Mouse (Mus musculus) cerebellum, adult 8-10 months (tissue): ENCODE measurements around the gene Adamts8.

Experiments
- DNase-seq: peaks from one replicate; pipeline ENCODE4 v3.0.0; 2022

The Adamts8 gene

DNA sequence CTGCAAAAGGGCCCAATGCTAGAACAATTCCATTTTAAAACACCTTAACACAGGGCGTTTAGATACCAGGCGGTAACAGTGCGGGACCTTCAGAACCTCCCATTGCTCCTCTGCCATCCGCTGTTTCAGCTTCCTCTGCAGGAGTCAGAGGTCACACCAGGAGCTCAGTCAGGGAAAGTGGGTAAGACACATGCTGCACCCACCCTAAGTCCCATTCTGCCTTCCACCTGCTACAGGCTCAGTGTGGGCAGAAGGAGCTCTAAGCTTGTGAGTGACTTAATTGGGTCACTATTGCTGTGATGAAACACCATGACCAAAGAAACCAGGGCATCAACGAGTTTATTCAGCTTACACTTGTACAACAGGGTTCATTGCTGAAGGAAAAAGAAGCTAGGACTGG lies 50.7 kb downstream of the Adamts8 start:
- DNase-seq, result no peak

DNA sequence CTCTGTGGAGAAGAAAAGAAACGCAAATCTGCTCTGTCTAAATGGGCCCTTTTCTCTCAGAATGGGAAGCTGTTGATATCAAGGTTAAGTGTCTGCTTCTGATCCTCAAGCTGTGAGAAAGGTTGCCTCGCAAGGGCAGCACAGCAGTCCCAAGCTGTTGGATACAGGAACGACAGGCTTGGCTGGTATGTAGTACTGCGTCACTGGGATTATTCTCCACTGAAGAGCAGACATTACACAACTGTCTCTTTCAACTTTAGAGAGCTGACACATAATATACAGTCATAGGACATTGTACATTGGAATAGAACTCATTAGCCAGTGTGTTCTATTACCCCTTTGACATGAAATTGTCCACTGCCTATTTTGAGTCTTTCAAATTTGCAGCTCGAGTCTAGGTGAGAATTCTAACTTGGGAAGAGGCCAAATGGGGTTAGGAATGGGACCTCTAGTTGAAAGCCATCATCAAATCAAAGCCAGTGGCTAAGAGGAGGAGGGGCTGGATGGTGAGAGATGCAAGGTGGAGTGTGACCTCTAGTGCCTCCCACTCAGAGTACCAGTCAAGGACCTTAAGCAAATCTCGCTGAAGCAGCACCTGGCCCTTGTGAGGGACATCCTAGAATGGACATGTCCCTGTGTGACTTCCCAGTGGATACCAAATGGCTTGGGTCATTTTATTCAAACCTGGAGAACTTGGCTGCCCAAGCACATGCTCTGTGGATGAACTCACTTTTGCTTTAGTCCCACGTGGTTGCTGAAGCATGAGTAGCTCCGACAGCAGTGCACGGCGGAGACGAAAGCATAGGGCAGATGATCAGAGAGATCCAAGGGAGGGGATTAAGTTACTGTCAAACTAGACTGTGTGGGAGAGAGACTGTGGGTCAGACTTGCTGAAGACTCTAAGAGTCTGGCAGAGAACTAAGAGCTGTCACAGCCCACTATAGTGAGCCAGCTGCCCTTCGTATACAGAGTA lies 54.5 kb downstream of the Adamts8 start:
- no peak for DNase-seq

DNA sequence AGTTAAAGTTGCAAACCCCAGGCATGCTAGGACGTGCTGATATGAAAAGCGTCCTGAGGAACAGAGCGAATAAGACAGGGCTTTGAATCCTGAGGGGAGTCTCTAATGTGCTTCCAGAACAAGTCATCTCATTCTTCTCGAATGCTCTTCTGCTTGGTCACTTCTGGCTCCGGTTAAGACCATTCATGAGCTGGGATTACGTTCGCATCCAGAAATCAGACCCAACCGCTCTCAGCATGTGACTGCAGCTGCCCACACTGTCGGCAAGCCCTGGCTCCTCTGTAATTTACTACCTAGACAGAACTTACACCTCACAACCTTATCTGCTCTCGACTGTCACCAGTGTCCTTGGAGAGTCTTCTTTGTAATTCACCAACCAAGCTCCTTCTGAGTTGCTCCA lies 58.3 kb downstream of the Adamts8 start:
- DNase-seq, result no peak

DNA sequence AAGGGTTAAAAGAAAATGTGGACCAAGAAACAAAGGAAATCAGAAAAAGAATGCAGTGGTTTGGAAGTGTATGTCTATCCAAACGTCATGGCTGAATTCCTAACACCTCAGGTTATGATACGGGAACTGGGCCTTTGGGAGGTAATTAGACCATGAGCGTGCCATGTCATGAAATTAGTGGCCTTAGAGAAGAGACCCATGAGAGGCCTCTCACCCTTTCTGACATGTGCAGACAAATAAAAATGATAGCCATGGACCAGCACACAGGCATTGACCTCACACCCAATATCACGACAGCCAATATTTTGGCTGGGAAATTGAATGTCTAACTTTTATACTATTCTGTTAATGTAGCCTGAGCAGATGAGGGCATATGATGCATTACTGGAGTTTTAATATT lies 60.2 kb downstream of the Adamts8 start:
- no peak for DNase-seq

DNA sequence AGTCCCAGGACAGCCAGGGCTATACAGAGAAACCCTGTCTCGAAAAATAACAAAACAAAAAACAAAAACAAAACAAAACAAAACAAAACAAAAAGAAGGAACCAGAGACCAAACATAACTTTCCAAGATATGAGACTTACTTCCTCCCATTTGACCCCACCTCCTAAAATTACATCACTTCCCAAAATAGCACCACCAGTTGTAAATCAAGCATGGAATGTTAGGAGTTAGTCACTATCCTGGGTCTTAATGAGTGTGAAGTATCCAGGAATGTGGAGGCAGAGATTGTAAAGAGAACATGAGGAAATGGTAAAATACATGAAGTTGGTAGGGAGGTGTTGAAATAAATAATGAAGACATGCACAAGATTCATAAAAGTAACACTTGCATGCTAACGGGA lies 67.0 kb downstream of the Adamts8 start:
- no peak for DNase-seq

DNA sequence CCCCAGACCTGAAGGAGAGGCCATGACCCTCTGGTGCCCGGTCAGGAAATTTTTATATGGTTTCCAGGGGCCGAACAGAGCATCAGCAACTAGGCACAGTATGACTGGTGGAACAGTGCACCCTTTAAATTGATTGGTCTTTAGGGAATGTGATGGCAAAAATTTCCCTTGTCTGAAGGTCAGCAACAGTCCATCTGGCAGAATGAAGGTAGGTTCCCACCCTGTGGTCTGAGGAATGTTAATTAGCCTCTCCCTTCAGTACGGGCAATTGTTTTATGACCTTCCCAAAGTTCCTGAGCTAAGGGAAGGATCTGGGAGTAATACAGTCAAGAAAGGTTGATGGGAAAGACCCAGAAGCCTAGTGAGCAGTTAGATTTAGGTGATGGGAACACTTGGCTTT lies 67.7 kb downstream of the Adamts8 start:
- no peak for DNase-seq

DNA sequence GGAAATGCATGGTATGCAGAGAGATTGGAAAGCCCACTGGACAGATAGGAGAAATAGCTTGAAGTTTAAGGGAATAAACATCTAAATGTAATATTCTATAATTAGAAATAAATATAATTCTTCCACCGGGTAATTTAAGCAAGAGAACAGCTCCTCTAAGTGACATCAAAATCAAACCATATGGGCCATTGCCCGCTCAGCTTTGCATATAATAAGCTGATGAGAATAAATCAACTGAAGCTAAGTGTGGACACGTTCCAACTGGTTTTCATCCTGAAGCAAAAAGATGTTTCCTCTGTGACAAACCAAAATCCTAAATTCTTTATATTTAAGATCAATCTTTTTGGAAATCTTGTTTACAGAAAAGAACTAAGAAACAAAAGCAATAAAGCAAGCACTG lies 68.4 kb downstream of the Adamts8 start:
- DNase-seq, result no peak

DNA sequence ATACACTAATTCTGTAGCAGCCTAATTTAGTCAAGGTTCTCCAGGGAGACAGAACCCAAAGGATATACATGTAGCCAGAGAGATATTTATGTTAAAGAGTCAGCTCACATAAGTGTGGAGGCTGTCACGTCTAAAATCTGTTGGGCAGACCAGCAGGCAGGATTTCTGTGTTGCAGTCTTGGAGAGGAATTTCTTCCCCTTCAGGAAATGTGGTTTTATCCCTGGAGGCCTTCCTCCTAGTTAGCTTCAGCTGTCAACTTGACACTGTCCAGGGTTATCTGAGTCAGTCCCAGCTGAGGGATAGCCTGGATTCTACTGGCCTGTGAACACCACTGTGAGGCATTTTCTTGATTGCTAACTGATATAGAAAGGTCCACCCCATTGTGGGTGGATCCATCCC lies 69.2 kb downstream of the Adamts8 start:
- DNase-seq, result no peak

DNA sequence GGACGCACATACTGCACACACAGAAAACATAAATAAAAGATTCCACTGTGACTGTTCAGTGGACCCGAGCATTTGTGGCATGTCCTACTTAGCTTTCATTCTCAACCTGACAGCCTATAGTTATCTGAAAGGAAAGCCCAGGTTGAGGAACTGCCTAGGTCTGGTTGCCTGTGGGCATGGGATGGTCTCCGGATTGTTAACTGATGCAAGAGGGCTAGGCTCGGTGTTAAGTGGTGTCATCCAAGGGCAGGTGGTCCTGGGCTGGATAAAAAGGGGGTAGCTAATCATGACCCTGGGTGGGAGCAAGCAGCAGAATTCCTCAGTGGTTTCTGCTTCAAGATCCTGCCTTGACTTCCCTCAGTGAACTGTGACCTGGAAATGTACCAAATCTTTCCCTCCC lies 70.3 kb downstream of the Adamts8 start:
- DNase-seq, result no peak

DNA sequence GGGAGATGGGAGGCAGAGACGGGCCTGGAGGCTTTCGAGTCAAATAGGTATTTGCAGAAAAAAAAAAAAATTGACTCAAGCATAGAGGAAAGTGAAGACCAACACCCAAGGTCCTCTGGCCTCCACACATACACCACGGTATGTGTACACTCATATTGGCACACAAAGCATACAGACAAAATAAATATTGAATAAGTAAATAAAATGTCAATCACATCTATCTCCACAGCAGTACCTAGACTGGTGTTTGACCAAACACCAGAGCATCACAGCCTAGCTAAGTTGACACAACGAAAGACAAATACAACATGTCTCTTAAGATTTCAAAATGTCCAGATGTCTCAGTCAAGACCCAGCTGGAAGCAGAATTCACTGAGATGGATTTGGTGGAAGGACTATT lies 71.1 kb downstream of the Adamts8 start:
- DNase-seq, result no peak
